In genomic region chr1:91692709-91693460, GRCm38 (mm10) we compare ENCODE assay signal across 20 mouse cellular contexts.
"Had no signal": no experiment of that assay in that cellular context is flagged by ENCODE, and none has a peak within 500 bp of the region (broad histone marks: within the 10 kb centered on the region; RNA-seq: fewer than 3 reads in every experiment).

No protein-coding gene starts in this region.

- H3K9ac ChIP-seq: limb, embryonic 13.5 days; liver, embryonic 12.5 days; liver, embryonic 15.5 days; lung, embryonic 15.5 days; neural tube, embryonic 12.5 days had no signal

- H3K27me3 ChIP-seq: limb, embryonic 13.5 days; liver, embryonic 12.5 days; liver, embryonic 15.5 days; lung, embryonic 15.5 days; neural tube, embryonic 12.5 days had no signal

- ATAC-seq: liver, embryonic 12.5 days had no signal

- H3K9me3 ChIP-seq: limb, embryonic 10.5 days; liver, embryonic 12.5 days; liver, embryonic 15.5 days; lung, embryonic 15.5 days; neural tube, embryonic 12.5 days had no signal

- H3K27ac ChIP-seq: kidney, postnatal 0 days; layer of hippocampus, adult 2 months; limb, embryonic 10.5 days; limb, embryonic 13.5 days; liver, embryonic 12.5 days; liver, embryonic 15.5 days; lung, embryonic 15.5 days; neural tube, embryonic 12.5 days; stomach, postnatal 0 days had no signal

- H3K4me1 ChIP-seq: limb, embryonic 13.5 days; liver, embryonic 12.5 days; liver, embryonic 15.5 days; lung, embryonic 15.5 days; neural tube, embryonic 12.5 days had no signal

- H3K4me2 ChIP-seq: limb, embryonic 13.5 days; liver, embryonic 12.5 days; liver, embryonic 15.5 days; lung, embryonic 15.5 days; midbrain, embryonic 11.5 days; neural tube, embryonic 12.5 days had no signal

- H3K36me3 ChIP-seq: limb, embryonic 10.5 days; limb, embryonic 13.5 days; liver, embryonic 12.5 days; liver, embryonic 15.5 days; lung, embryonic 15.5 days; neural tube, embryonic 12.5 days had no signal

- DNase-seq: kidney, postnatal 25 days; layer of hippocampus, adult 9-11 months; liver; lung, adult 18-20 months; lung, postnatal 10 days; lung, postnatal 36 days; midbrain, embryonic 14.5 days; retina, postnatal 1 day; thymus, adult 2 months; thymus, postnatal 14 days had no signal

- H3K4me3 ChIP-seq: layer of hippocampus, adult 2 months; limb, embryonic 10.5 days; limb, embryonic 13.5 days; liver, embryonic 12.5 days; liver, embryonic 15.5 days; lung, embryonic 15.5 days; neural tube, embryonic 12.5 days had no signal
